Mouse (Mus musculus) Muller cell, postnatal 12 days (primary cell): ENCODE data around the gene Apobec3.

Source experiments
- DNase-seq: peaks from one replicate; pipeline ENCODE4 v3.0.0-alpha.2; 2015; ENCODE audit errors: inconsistent ontology term

The Apobec3 gene

GRCm38 (mm10) chr15:79891436-79892212 is at the start of gene Apobec3:
Gene Apobec3 (plus strand): TSS chr15:79891659.
- DNase-seq, result peak; percentile 76

- DNase-seq, result no peak
Observed at GRCm38 (mm10) chr15:79842985-79843384, 48.5 kb upstream of the Apobec3 start.

DNA sequence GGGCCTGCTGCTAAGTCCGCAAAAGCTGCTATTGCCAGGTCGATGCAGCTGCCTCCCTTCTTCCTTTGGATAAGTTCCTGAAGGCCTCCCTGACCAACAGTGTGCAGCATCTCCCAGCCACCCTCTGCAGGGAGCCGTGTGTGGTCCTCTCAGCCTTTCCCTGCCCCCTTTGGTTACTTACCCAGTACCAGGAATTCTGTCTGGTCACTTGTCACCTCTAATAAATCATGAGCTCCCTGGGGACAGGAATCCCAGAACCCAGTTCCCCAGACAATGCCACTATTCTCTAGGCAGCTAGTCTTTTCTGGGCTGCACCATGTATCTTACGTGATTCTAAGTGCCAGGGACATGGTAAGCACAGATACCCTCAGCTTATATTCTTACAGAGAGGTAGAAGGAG is 45.5 kb upstream of the Apobec3 start:
- DNase-seq, result peak; percentile 88

DNA sequence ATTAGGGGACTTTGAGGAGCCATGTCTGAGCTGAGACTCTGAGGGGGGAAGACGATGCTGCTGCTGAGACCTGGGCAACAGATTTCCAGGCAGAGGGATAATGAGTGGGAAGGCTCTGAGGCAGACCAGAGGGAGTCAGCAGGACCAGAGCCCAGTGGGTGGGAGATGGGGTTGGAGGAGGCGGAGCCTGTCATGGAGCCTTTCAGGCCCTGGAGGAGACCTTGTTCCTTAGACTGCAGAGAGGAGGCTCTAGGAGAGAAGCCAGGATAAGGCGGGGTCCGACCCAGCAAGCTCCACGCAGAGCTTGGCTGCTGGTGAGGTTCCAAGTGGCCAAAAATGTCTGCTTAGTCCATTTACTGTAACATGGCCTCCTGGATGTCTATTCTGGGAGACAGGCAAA is 44.4 kb upstream of the Apobec3 start:
- peak; percentile 73 for DNase-seq

- DNase-seq, result no peak
Observed at GRCm38 (mm10) chr15:79850143-79850542, 41.3 kb upstream of the Apobec3 start.

DNA sequence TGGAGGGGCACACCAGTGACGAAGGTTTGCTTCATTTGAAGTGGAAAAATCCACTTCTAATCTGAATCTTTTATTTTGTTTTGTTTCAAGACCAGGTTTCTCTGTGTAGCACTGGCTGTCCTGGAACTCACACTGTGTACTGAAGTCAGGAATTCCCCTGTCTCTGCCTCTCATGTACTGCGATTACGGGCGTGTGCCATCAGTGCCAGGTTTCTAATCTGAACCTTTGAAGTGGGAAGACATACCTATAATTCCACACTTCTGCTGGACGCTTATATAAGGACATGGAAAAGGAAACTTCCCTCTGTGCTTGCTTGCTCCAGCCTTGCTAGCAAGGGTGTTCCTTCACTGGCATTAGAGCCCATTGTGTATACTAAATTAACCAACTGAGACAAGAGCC is 32.5 kb upstream of the Apobec3 start:
- DNase-seq, result peak; percentile 44

DNA sequence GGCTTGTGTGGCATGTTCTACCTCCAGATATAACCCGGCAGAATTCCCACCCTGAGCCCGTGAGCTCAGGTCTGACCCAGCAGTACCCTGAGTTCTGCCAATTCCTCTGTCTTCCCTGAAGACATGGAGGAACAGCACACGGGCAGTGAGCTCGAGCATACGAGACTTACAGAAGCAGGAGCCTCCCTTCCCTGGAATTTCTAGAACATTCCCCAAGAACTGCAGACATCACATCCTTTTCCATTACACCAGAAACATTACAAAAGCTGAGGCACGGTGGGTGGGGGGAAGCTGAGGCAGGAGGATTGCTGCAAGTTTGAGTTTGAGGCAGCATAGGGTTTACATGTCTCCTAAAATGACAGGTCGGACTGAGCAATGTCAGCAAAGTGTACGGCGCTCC is 31.6 kb upstream of the Apobec3 start:
- no peak for DNase-seq

DNA sequence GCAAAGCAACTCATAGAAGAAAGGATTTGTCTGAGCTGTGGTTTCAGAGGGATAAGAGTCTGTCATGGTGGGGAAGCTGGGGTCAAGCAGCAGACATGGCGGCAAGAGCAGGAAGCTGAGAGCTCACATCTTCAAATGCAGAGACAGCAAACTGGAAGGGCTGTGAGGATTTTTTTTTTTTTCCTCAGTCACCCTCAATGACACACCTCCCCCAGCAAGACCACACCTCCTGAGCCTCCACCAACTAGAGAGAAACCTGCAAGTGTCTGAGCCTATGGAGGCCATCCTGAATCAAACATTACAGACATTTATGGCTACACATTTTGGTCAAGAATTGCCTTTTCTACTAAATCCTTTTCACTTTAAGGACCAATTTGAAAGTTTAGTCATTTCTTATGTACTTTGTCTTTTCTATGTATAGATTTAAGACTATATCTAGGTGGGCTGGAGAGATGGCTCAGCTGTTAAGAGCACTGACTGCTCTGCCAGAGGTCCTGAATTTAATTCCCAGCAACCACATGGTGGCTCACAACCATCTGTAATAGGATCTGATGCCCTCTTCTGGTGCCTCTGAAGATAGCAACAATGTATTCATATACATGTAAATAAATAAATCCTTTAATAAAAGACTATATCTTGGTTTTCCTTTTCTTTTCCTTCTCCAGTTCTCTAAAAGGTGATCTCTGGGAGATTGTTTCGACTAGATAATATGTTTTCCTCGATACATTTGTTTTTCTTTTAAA is 24.0 kb upstream of the Apobec3 start:
- no peak for DNase-seq

GRCm38 (mm10) chr15:79873545-79873944 is 17.9 kb upstream of the Apobec3 start:
- no peak for DNase-seq

DNA sequence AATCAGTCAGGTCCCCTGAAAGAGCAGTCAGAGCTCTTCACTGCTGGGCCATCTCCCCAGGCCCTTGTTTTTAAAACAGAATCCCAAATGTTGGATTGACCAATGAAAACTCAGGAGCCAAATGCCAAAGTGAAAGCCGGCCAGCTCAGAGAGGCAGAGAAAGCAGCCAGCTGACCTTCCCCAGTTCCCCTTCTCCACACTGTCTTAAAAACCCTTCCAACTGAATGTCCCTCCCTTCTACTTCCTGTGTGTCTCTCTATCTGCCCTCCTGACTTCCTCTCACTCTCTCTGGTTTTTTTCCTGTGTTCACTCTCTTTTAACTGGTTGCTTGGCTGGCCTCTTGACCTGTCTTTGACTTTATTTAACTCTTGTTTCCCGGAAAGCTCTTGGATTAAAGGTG is 17.5 kb upstream of the Apobec3 start:
- no peak for DNase-seq

GRCm38 (mm10) chr15:79875261-79875995 is 16.0 kb upstream of the Apobec3 start:
- no peak for DNase-seq

- DNase-seq, result peak; percentile 38
Observed at GRCm38 (mm10) chr15:79878725-79879136, 12.7 kb upstream of the Apobec3 start.

DNA sequence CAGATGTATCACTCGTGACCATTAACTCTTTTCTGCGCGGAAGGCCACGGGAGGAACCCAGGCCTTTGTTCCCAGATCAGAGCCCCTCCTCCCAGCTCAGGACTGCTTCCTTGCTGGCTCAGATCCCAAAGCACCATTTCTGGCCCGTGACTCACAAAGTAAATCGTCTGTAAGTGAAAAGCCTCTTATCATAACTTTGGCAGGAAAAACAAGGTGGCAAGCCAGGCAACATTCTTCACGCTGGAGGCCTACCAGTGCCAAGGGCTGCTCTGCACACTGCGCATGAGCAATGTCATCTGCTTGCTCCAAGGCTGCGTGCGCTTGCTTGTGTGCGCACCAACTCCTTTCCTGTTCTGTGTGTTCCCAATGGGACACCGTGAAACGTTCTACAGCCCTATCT is 12.1 kb upstream of the Apobec3 start:
- DNase-seq, result peak; percentile 96

DNA sequence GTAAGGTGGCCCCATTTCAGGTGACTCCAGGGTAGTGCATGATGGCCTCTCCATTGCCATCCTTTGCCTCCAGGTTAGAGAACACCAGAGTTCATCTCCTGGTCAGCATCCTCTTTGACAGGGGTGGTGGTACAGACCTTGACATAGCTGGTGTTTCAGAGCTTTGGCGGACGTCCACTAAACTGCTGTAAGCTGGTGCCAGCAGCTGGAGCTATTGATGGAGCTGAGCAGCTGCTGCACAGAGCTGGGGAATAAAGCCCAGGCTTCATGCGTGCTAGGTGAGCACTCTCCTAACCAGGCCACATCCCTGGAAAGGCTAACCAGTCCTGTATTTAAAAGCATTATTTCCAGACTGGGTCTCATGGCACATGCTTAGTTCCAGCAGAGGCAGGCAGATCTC is 11.0 kb upstream of the Apobec3 start:
- DNase-seq, result no peak

DNA sequence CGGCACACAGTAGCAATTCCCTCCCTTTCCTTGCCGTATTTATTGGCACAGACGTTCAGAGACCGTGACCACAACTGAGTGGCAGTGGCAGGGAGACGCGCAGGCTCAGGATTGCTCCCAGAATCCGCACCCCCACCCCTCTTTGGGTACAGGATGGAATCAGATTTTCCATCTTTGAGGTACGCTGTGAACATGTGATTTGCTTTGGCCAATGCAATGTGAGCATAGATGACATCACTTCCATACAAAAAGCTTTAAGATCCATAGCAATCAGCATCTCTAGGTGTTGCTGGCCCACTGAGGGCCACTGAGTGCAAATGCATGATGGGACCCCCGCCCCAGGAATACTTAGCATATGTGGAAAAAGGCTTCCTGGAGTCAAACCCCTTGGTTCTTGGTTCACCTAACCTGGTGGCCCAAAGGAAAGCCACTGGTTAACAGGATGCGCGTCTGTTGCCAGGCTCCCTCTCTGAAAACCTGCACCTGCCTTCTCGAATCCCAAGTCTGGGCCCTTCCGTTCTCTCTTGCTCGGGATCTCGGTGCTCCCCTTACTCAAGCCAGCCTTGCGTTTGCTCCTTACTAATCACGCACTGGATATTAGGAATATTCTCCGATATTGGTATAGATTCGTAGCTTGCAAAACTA is 8.7 kb upstream of the Apobec3 start:
- DNase-seq, result peak; percentile 57

GRCm38 (mm10) chr15:79883352-79883822 is 8.1 kb upstream of the Apobec3 start:
- DNase-seq, result peak; percentile 98

- DNase-seq, result no peak
Observed at GRCm38 (mm10) chr15:79884820-79885219, 6.6 kb upstream of the Apobec3 start.

DNA sequence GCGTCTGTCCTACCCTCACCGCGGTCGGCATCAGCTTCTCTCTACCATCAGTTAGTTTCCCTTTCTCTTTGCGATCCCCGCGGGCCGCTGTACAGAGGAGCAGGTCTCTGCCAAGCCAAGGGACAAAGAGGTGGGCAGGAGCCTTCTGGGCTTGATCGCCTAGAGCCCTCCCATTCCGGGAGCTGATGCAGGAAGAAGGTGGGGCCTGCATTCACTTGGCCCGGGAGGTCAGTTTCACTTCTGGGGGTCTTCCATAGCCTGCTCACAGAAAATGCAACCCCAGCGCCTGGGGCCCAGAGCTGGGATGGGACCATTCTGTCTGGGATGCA is 718 bp downstream of the Apobec3 start:
- peak; percentile 91 for DNase-seq

DNA sequence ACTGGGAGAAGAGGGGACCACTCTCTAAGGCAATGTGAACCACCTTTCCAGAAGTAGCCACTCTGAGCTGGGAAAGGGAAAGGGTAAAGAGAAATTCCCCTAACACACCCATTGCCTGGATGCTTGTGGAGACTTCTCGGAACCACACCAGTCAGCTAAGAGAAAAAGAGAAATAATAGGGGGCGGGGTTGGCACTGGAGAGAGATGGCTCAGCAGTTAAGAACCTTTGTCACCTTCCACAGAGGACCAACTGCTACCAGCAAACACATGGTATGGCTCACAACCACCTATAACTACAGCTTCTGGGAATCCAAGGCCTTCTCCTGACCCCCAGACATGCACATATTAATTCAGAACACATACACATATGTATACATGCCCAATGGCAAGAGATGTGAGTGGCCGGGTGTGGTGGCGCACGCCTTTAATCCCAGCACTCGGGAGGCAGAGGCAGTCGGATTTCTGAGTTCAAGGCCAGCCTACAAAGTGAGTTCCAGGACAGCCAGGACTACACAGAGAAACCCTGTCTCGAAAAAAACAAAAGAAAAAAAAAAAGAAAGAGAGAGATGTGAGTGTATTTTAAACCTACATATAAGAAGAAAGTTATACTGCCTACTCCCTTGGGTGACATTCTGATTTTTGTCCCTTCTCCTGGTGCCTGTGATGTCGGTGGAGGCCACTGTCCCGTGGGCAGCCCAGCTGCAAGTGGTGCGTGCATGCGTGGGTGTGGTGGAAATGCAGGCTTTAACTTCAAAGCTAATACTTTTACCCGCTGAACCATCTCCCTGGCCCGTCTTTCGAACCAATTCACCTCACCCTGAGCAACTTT is 1.8 kb downstream of the Apobec3 start:
- DNase-seq, result peak; percentile 16

DNA sequence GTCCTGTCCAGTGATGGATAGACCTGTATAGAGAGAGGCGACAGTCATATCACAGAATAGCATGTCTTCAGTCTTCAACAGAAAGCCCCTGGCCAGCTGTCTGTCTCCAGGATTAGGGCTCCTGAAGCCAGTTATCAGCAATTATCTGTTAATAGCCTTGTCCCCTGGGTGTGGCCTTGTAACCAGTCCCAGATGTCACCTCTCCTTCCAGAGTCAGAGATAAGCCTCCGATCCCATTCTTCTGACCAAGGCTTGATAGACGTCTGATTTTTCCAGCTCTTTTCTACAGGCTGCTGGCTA is 2.3 kb downstream of the Apobec3 start:
- no peak for DNase-seq

- DNase-seq, result no peak
Observed at GRCm38 (mm10) chr15:79894343-79894742, 2.9 kb downstream of the Apobec3 start.
